Mouse (Mus musculus): Measurements from ENCODE around the gene Aadacl2.

DNA sequence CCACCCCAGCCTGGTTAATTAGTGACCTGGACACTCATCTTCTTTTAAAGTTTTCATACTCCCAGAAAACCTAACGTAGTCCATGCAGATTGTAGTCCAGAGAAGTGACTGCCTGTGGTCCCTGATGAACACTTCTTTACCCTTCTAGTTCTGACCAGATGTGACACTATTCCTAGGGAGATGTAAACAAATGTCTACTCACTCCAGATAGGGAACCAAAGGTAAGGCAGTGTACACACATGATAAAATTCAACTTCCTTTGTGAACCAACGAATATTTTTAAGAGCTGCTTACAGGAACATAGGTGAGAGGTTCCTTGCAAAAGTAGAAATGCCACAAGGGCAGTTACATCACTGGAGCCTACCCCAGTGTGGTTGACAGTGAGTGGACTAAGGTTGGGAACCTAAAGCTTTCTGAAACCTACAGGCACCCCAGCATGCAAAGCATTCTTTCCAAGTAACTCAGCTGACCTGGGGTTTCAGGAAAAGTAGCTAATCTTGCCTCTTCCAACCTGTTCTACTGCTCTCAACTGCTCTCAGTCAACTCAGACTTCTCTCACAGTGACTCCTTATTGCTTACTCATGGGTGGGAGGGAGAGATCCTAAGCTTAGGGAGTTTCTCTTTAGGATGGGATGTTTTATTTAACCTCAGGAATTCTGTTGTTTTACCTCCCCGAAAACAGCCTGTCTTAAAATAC, 46.8 kb downstream of the Aadacl2 start:
- TF ChIP-seq POLR2A (IDR thresholded peaks at IDR 0.05; ENCODE audit: borderline replicate concordance, control insufficient read depth, low read depth, low read length) (no peak), CTCF (IDR thresholded peaks at IDR 0.05; ENCODE audit: control insufficient read depth, insufficient read depth, low read length) (no peak)
